Mouse (Mus musculus) gastrocnemius, postnatal 14 days (tissue): ENCODE measurements around the gene 1700029I15Rik. TPM values are rescaled to one million over a fixed set of nuclear protein-coding genes. Genes with fewer than 3 reads are reported as not detected.
A peak's percentile ranks its signal among the peaks of the same experiment; 100 is the strongest.

Experiments
- DNase-seq: peaks from one replicate; pipeline ENCODE4 v3.0.0; 2021; ENCODE audit warnings: mixed read lengths
- intact Hi-C: fragments of 180-260 bp; cut with DNase I; formaldehyde crosslinking; loops from one replicate; pipeline ENCODE4 v1.15.1; 2025; ENCODE audit warnings: low total_unique reads
- total RNA-seq, 2 experiments: library from RNA; stranded (reverse); gene quantifications; 2 replicates each; pipeline ENCODE4 v1.2.3; 2021

The 1700029I15Rik gene
- total RNA-seq, 2 experiments from 2014 or later, result 0.66 to 0.86 TPM

GRCm38 (mm10) chr2:92371971-92372690 lies 10.2 kb upstream of the 1700029I15Rik start:
- DNase-seq, result no peak
- intact Hi-C loops, result loop anchor here (5.0 kb wide), 1 partner anchor 65 kb away; no protein-coding TSS in a partner anchor

GRCm38 (mm10) chr2:92372767-92373436 lies 9.4 kb upstream of the 1700029I15Rik start:
- DNase-seq, result no peak
- intact Hi-C loops, result loop anchor here (5.0 kb wide), 1 partner anchor 64 kb away; no protein-coding TSS in a partner anchor

GRCm38 (mm10) chr2:92373437-92373813 lies 8.9 kb upstream of the 1700029I15Rik start:
- no peak for DNase-seq
- intact Hi-C loops, result loop anchor here (5.0 kb wide), 1 partner anchor 64 kb away; no protein-coding TSS in a partner anchor

GRCm38 (mm10) chr2:92374514-92374913 lies 7.8 kb upstream of the 1700029I15Rik start, which contains the start of the genes Pex16 and Large2:
TSS of gene Pex16 (plus strand) at chr2:92374676.
TSS of gene Large2 (minus strand) at chr2:92374869.
- intact Hi-C loops, result loop anchor here (5.0 kb wide), 1 partner anchor 63 kb away; no protein-coding TSS in a partner anchor

GRCm38 (mm10) chr2:92375099-92375623 lies 7.2 kb upstream of the 1700029I15Rik start:
- DNase-seq, result peak; percentile 96
- intact Hi-C loops, result no loop called here

More at GRCm38 (mm10) chr2:92374514-92374913, 7.8 kb upstream of the 1700029I15Rik start, which contains the start of the genes Pex16 and Large2:
- no peak for DNase-seq

GRCm38 (mm10) chr2:92375788-92376187 lies 6.5 kb upstream of the 1700029I15Rik start:
- no peak for DNase-seq
- intact Hi-C loops, result no loop called here

- DNase-seq, result no peak
- intact Hi-C loops, result no loop called here
Measured at GRCm38 (mm10) chr2:92376300-92376699, 6.0 kb upstream of the 1700029I15Rik start.

- no peak for DNase-seq
- intact Hi-C loops, result no loop called here
Measured at GRCm38 (mm10) chr2:92377320-92377719, 5.0 kb upstream of the 1700029I15Rik start.

- DNase-seq, result no peak
- intact Hi-C loops, result no loop called here
Measured at GRCm38 (mm10) chr2:92379783-92380494, 2.4 kb upstream of the 1700029I15Rik start.

- DNase-seq, result no peak
- intact Hi-C loops, result no loop called here
Measured at GRCm38 (mm10) chr2:92380495-92381050, 1.8 kb upstream of the 1700029I15Rik start.

GRCm38 (mm10) chr2:92381161-92381560 lies 1.2 kb upstream of the 1700029I15Rik start:
- intact Hi-C loops, result no loop called here
- DNase-seq, result no peak

GRCm38 (mm10) chr2:92382759-92383158 lies 421 bp downstream of the 1700029I15Rik start:
- no peak for DNase-seq
- intact Hi-C loops, result no loop called here

- intact Hi-C loops, result no loop called here
- DNase-seq, result no peak
Measured at GRCm38 (mm10) chr2:92384101-92384500, 1.8 kb downstream of the 1700029I15Rik start.

- intact Hi-C loops, result no loop called here
Measured at GRCm38 (mm10) chr2:92385113-92386051, 3.0 kb downstream of the 1700029I15Rik start.

GRCm38 (mm10) chr2:92386821-92387570 lies 4.7 kb downstream of the 1700029I15Rik start:
- intact Hi-C loops, result no loop called here
- no peak for DNase-seq

More at GRCm38 (mm10) chr2:92385113-92386051, 3.0 kb downstream of the 1700029I15Rik start:
- DNase-seq, result no peak

- intact Hi-C loops, result no loop called here
Measured at GRCm38 (mm10) chr2:92387646-92388045, 5.3 kb downstream of the 1700029I15Rik start.

GRCm38 (mm10) chr2:92388081-92388517 lies 5.8 kb downstream of the 1700029I15Rik start:
- intact Hi-C loops, result no loop called here
- no peak for DNase-seq

More at GRCm38 (mm10) chr2:92387646-92388045, 5.3 kb downstream of the 1700029I15Rik start:
- DNase-seq, result no peak
